In the genomic region with DNA sequence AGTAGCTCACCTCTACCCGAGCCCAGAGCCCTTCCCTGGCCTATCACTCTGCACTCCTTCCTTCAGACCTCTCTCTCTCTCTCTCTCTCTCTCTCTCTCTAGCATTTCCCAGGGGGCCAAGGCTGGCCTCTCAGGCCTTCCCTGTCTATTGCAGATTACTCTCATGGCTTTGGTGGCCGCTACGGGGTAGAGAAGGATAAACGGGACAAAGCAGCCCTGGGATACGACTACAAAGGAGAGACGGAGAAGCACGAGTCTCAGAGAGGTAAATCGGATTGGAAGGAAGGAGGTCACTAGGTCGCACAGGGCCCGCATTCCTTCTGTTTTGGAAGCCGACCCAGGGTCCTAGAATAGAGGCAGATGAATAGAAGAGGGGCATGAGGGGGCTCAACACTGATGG, we compare ENCODE assay signal across 25 mouse cellular contexts. TPM values are rescaled to one million over a fixed set of nuclear protein-coding genes. Genes with fewer than 3 reads are reported as not detected.
"Had no signal": no experiment of that assay in that cellular context is flagged by ENCODE, and none has a peak within 500 bp of the region (broad histone marks: within the 10 kb centered on the region; RNA-seq: fewer than 3 reads in every experiment).

No protein-coding gene starts in this region.

- H3K9ac ChIP-seq: hindbrain, embryonic 12.5 days; hindbrain, embryonic 14.5 days; intestine, embryonic 15.5 days; limb, embryonic 12.5 days had no signal

- DNase-seq: gastrocnemius, adult 2 months; gastrocnemius, postnatal 10 days; gastrocnemius, postnatal 25 days; heart, postnatal 10 days; heart, postnatal 4 days; kidney, adult 18-20 months; kidney, adult 8-10 months; kidney, postnatal 10 days; kidney, postnatal 25 days; kidney, postnatal 4 days; liver had no signal

- H3K27me3 ChIP-seq: hindbrain, embryonic 12.5 days; intestine, embryonic 15.5 days; limb, embryonic 12.5 days had no signal

- H3K4me3 ChIP-seq: gastrocnemius, adult 2 months; hindbrain, embryonic 10.5 days; hindbrain, embryonic 12.5 days; intestine, embryonic 15.5 days; layer of hippocampus, adult 2 months; left cerebral cortex, adult 2 months; limb, embryonic 10.5 days; limb, embryonic 12.5 days had no signal

- H3K36me3 ChIP-seq: hindbrain, embryonic 10.5 days; hindbrain, embryonic 12.5 days; intestine, embryonic 15.5 days; limb, embryonic 10.5 days; limb, embryonic 12.5 days had no signal

- H3K9me3 ChIP-seq: hindbrain, embryonic 10.5 days; hindbrain, embryonic 12.5 days; intestine, embryonic 15.5 days; limb, embryonic 10.5 days; limb, embryonic 12.5 days had no signal

- H3K4me2 ChIP-seq: heart, embryonic 11.5 days; hindbrain, embryonic 12.5 days; hindbrain, embryonic 14.5 days; intestine, embryonic 15.5 days; limb, embryonic 12.5 days; liver, embryonic 11.5 days had no signal

- H3K27ac ChIP-seq: gastrocnemius, adult 2 months; hindbrain, embryonic 10.5 days; hindbrain, embryonic 12.5 days; hindbrain, embryonic 14.5 days; intestine, embryonic 15.5 days; layer of hippocampus, adult 2 months; left cerebral cortex, adult 2 months; limb, embryonic 10.5 days; limb, embryonic 12.5 days had no signal

- H3K4me1 ChIP-seq: hindbrain, embryonic 12.5 days; intestine, embryonic 15.5 days had no signal

- ATAC-seq: hindbrain, embryonic 16.5 days; inflammation-experienced regulatory T-cells, adult 6 months; intestine, embryonic 15.5 days; intestine, postnatal 0 days had no signal

RNA-seq across cellular contexts. Expression of gene Fbxo40, which starts 35.2 kb away (rescaled TPM):
- total RNA-seq: layer of hippocampus, adult 2 months; layer of hippocampus, postnatal 25 days had no signal
- polyA plus RNA-seq: hindbrain, embryonic 10.5 days; intestine, embryonic 15.5 days; liver, embryonic 11.5 days had no signal
